Mouse (Mus musculus) spleen, adult 2 months (tissue): ENCODE data around the gene Ilkap. TPM values are rescaled to one million over a fixed set of nuclear protein-coding genes. Genes with fewer than 3 reads are reported as not detected.
A peak's percentile ranks its signal among the peaks of the same experiment; 100 is the strongest.

ENCODE experiments used
- DNase-seq, 2 experiments: peaks; one replicate each; pipeline versions ENCODE4 v3.0.0 to v3.0.0-alpha.2; 2012 to 2021; ENCODE audit warnings: low spot score in 2 of 2, low read depth in 1 of 2
- H3K27ac ChIP-seq: fragments of 200-500 bp; 2 replicates; pipeline ENCODE4 v1.5.1; 2012; ENCODE audit warnings: low read length, inconsistent platforms; ENCODE audit not compliant: insufficient read depth
- H3K27me3 ChIP-seq: fragments of 200-500 bp; 2 replicates; pipeline ENCODE4 v1.6.1; 2012; ENCODE audit warnings: mild to moderate bottlenecking, moderate library complexity, low read length, inconsistent platforms; ENCODE audit not compliant: control insufficient read depth, insufficient read depth
- H3K36me3 ChIP-seq: fragments of 200-500 bp; 2 replicates; pipeline ENCODE4 v1.6.1; 2012; ENCODE audit warnings: mild to moderate bottlenecking, low read length, inconsistent platforms; ENCODE audit not compliant: control insufficient read depth, insufficient read depth
- H3K4me1 ChIP-seq: fragments of 200-500 bp; 2 replicates; pipeline ENCODE4 v1.6.1; 2011; ENCODE audit warnings: inconsistent platforms; ENCODE audit not compliant: control insufficient read depth, insufficient read depth, insufficient read length
- H3K4me3 ChIP-seq: fragments of 200-500 bp; 2 replicates; pipeline ENCODE4 v1.5.1; 2011; ENCODE audit warnings: mild to moderate bottlenecking, inconsistent platforms; ENCODE audit not compliant: insufficient read depth, insufficient read length; ENCODE audit errors: extremely low read depth
- CTCF ChIP-seq: fragments of 200-500 bp; IDR thresholded peaks from 2 replicates; pipeline ENCODE4 v1.5.1; 2011; ENCODE audit warnings: mild to moderate bottlenecking, inconsistent platforms; ENCODE audit not compliant: insufficient read depth, insufficient read length, insufficient replicate concordance; ENCODE audit errors: extremely low read depth
- POLR2A ChIP-seq: fragments of 200-500 bp; IDR thresholded peaks from 2 replicates; pipeline ENCODE4 v1.6.1; 2011; ENCODE audit warnings: low read depth, low read length, inconsistent platforms
- WGBS: fragments of 180-500 bp; shearing (Covaris S2); methylation state at CpG from one replicate; pipeline ENCODE4 v1.1.7; 2018; 5-methylcytosine and 5-hydroxymethylcytosine counted together
- polyA plus RNA-seq: library from polyadenylated mRNA; depleted of rRNA; stranded (reverse); fragments of >200 nt; gene quantifications from 2 replicates; pipeline ENCODE4 v1.2.3, GENCODE M21; 2012

The Ilkap gene
- polyA plus RNA-seq, 1 experiment, result 43.9 TPM

DNA sequence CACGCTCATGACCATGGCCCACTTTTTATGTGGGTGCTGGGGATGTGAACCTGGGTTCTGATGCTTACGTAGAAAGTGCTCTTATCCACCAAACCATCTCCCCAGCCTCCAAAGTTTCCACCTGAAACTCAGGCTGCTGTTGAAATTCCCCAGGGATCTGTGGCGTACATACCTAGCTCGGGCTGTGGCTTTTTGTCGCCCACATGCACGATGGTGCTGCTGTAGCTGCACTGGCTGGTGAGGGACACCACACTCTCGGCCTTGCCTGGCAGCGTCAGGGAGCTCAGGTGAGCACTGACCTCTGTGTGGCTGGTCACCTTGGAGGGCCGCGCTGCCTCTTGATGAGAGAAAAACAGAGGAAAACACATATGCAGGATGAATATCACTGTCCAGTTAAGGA, 30.6 kb upstream of the Ilkap start:
- Histone ChIP-seq H3K27me3 (no peaks in the 10 kb centered on the region), H3K4me3 (no peak overlapping the region), H3K4me1 (no peaks in the 10 kb centered on the region), H3K27ac (no peak overlapping the region), H3K36me3 (no peaks in the 10 kb centered on the region)
- 90% methylated on average over 10 of the region's 10 CpGs for WGBS
- DNase-seq, result no peak
- TF ChIP-seq CTCF (no peak), POLR2A (no peak)

DNA sequence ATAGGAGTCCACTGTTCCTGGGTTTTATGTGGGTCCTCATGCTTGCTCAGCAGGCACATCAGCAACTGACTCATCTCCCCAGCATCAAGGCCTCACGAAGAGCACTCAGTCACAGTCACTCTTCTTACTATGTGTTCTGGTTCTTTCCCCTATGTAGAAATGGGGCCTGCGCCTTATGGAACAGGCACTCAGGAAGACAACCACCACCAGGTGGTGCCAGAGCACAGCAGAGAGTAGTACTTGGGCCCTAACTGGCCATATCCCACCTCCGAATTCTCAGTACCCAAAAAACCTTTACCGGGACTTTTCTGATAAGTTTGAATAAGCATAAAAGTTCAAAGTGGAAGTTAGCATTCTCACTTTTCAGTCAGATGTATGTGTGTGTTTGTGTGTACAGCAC, 30.0 kb upstream of the Ilkap start:
- peak; percentile 37 to 75 for DNase-seq
- no peaks in the 10 kb centered on the region for H3K27me3 ChIP-seq
- TF ChIP-seq CTCF (peak; percentile 80; the same call in 1 of the 2 replicates), POLR2A (no peak)
- H3K36me3 ChIP-seq, result no peaks in the 10 kb centered on the region
- 44% methylated on average over 4 of the region's 4 CpGs for WGBS
- no peak overlapping the region for H3K27ac ChIP-seq
- no peaks in the 10 kb centered on the region for H3K4me1 ChIP-seq
- H3K4me3 ChIP-seq, result no peak overlapping the region

DNA sequence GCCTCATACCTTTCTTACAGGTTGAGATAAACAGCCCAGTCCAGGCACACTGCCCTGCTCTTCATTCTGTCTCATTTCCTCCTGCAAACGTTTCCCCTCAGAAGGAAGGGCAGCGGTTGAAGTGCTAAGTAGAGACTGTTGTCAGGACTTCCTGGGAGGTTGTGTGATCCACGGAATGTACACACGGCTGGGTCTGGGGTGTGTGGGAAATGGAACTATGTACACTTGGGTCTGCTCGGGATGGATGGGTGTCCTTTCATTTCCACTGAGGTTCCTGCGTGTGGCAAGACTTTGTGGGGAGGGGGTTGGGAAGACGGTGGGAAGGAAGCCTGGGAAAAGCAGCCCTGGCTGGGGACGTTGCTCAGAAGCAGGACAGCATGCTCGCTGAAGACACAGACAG, 27.8 kb upstream of the Ilkap start:
- Histone ChIP-seq H3K27ac (no peak overlapping the region), H3K27me3 (no peaks in the 10 kb centered on the region), H3K4me3 (no peak overlapping the region), H3K36me3 (no peaks in the 10 kb centered on the region; the same call in 1 of the 2 replicates), H3K4me1 (no peaks in the 10 kb centered on the region)
- 88% methylated on average over 9 of the region's 9 CpGs for WGBS
- no peak for TF ChIP-seq POLR2A
- TF ChIP-seq CTCF, result no peak
- no peak for DNase-seq

DNA sequence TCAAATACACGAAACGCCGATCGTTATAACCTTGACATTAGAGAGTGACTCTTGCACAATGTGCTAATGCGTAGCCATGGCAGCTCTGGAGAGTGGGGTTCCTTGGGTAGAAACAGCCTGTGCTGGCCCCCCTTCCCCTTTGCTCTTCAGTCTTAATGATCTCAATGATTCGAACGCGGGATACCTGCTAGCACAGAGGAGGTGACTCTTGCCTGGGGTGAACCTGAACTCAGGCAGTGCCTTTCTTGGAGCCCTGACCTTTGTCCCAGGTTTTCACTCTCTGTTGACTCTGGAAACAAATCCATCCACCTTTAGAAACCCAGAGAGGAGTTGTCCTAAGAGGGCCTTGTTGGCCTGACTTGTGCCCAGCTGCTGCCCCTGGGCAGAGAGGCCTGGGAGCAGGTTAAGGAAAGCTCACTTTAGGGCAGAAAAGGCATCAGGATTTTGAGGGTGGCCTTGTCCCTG, 22.0 kb upstream of the Ilkap start:
- H3K27me3 ChIP-seq, result no peaks in the 10 kb centered on the region
- no peaks in the 10 kb centered on the region for H3K4me1 ChIP-seq
- H3K4me3 ChIP-seq, result no peak overlapping the region
- DNase-seq, result no peak
- H3K27ac ChIP-seq, result no peak overlapping the region
- WGBS, result 95% methylated on average over 8 of the region's 8 CpGs
- TF ChIP-seq CTCF (no peak), POLR2A (no peak)
- H3K36me3 ChIP-seq, result no peaks in the 10 kb centered on the region; the same call in 1 of the 2 replicates

DNA sequence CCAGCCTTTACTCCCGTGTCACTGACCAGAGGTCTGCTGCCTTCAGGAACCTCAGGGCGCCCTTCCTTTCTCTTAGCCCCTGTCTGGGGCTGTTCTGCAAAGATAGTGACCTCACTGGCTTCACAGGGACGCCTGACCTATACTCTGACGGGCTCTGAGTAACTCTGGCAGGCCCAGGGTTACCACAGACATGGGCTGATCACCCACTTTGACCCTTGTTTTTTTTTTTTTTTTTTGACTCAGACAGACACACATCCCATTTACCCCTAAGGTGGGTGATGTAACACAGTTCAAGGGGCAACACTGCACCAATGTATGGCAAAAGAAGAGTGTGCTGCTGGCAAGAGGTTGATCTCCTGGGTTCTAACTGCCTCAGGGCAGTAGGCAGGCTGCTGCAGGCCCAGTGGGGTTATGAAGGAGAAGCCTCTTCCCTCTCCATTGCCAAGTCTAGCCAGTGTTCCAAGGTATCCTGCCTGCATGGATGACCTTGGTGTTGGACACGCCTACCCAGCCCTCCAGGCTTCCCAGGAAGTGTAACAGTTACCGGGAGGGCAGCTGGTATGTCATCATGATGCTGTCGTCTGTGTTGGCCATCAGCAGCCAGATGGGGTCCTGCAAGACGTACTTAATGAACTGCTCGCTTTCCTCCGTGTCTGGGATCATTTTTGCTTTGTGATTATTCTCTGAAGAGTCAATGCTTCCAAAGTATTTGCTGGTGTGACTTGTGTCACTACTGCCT, 21.4 kb upstream of the Ilkap start:
- no peaks in the 10 kb centered on the region for H3K4me1 ChIP-seq
- H3K4me3 ChIP-seq, result no peak overlapping the region
- TF ChIP-seq CTCF (no peak), POLR2A (no peak)
- H3K27me3 ChIP-seq, result no peaks in the 10 kb centered on the region
- DNase-seq, result no peak
- H3K27ac ChIP-seq, result no peak overlapping the region
- no peaks in the 10 kb centered on the region; the same call in 1 of the 2 replicates for H3K36me3 ChIP-seq
- 89% methylated on average over 10 of the region's 10 CpGs for WGBS

DNA sequence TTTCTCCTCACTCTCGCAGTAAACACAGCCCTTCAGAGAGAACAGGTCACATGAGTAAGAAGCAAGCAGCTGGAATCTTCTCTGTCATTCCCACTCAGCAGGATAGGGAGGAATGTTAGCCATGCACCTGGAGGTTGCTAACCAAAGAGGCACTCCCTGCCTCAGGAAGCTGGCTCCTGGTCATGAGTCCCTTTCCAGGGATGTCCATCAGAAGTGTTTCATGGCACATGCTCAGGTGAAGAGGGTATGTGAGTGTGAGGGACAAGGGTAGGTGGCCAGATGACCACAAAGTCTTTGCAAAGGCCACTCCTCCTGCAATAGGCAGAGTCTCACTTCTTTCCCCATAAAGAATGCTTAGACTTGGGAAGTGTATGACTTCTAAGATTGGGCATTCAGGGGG, 19.4 kb upstream of the Ilkap start:
- TF ChIP-seq POLR2A (no peak), CTCF (no peak)
- Histone ChIP-seq H3K36me3 (no peaks in the 10 kb centered on the region), H3K4me3 (no peak overlapping the region), H3K4me1 (peaks cover 3% of the 10 kb centered on the region; the same call in 1 of the 2 replicates), H3K27me3 (no peaks in the 10 kb centered on the region), H3K27ac (no peak overlapping the region)
- no peak for DNase-seq
- WGBS, result 79% methylated on average over 1 of the region's 1 CpGs

DNA sequence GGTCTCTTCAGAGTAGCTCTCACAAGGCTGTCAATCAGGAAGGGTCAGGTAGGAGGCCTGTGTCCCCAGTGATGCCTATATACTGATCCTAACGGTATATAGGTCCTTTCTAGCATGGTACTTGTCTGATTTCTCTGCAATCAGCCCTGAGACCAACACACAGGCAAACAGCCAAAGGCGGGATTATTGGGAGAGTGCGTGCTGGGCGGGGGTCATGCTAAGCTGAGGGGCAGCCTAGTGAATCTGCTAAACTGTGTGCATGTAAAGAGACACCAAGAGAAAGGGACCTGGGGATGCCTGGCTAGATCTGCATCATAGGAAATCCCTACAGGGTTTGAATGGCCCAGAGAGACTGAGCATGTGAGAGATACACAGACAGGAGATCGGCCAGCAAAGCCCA, 16.7 kb upstream of the Ilkap start:
- DNase-seq, result no peak
- no peaks in the 10 kb centered on the region for H3K36me3 ChIP-seq
- no peak for TF ChIP-seq POLR2A
- no peak for TF ChIP-seq CTCF
- H3K27me3 ChIP-seq, result no peaks in the 10 kb centered on the region
- H3K27ac ChIP-seq, result no peak overlapping the region
- peaks cover 9% of the 10 kb centered on the region for H3K4me1 ChIP-seq
- H3K4me3 ChIP-seq, result no peak overlapping the region
- 86% methylated on average over 5 of the region's 5 CpGs for WGBS
